ENCODE assay signal across 30 mouse cellular contexts in genomic region chr2:149931111-149931510, GRCm38 (mm10).
DNase-seq lines count a peak whose midpoint lies in the region; ATAC-seq and TF ChIP-seq lines count a peak whose summit lies in the region.
"Had no signal": no experiment of that assay in that cellular context is flagged by ENCODE, and none has a peak within 500 bp of the region (broad histone marks: within the 10 kb centered on the region; RNA-seq: fewer than 3 reads in every experiment).

No protein-coding gene starts in this region.

- H3K9me3 ChIP-seq in hindbrain, embryonic 10.5 days, result no peaks in the 10 kb centered on the region
- no peaks in the 10 kb centered on the region for H3K9me3 ChIP-seq in hindbrain, postnatal 0 days (ENCODE audit: low read length)
- no peaks in the 10 kb centered on the region for H3K9me3 ChIP-seq in limb, embryonic 10.5 days (replicated peaks)
- H3K9me3 ChIP-seq: embryonic facial prominence, embryonic 15.5 days; forebrain, embryonic 12.5 days; hindbrain, embryonic 13.5 days; midbrain, embryonic 15.5 days; neural tube, embryonic 15.5 days had no signal

- no peaks in the 10 kb centered on the region for H3K36me3 ChIP-seq in hindbrain, embryonic 10.5 days
- no peaks in the 10 kb centered on the region for H3K36me3 ChIP-seq in hindbrain, postnatal 0 days (ENCODE audit: insufficient read depth, low read length)
- H3K36me3 ChIP-seq in limb, embryonic 10.5 days, result no peaks in the 10 kb centered on the region
- H3K36me3 ChIP-seq: embryonic facial prominence, embryonic 15.5 days; forebrain, embryonic 12.5 days; hindbrain, embryonic 13.5 days; midbrain, embryonic 15.5 days; neural tube, embryonic 15.5 days had no signal

- no peak for TF ChIP-seq CTCF in hindbrain, postnatal 0 days (IDR thresholded peaks at IDR 0.05; ENCODE audit: low read depth)

- H3K27me3 ChIP-seq in hindbrain, embryonic 10.5 days (ENCODE audit: insufficient read depth, poor library complexity, severe bottlenecking), result no peaks in the 10 kb centered on the region
- H3K27me3 ChIP-seq in hindbrain, postnatal 0 days (ENCODE audit: insufficient read depth, low read length), result no peaks in the 10 kb centered on the region
- no peaks in the 10 kb centered on the region for H3K27me3 ChIP-seq in limb, embryonic 10.5 days (ENCODE audit: low read depth, poor library complexity, severe bottlenecking)
- H3K27me3 ChIP-seq: embryonic facial prominence, embryonic 15.5 days; forebrain, embryonic 12.5 days; hindbrain, embryonic 13.5 days; midbrain, embryonic 15.5 days; neural tube, embryonic 15.5 days had no signal

- 56% methylated on average over 2 of the region's 2 CpGs for WGBS in hindbrain, embryonic 10.5 days
- 75% methylated on average over 2 of the region's 2 CpGs for WGBS in hindbrain, postnatal 0 days
- WGBS in limb, embryonic 10.5 days, result 43% methylated on average over 2 of the region's 2 CpGs

- peak; percentile 41 for DNase-seq in adrenal gland, adult 2 months
- no peak for DNase-seq in adrenal gland, postnatal 10 days
- DNase-seq in hindbrain, embryonic 10.5 days (ENCODE audit: low spot score), result peak; percentile 20
- no peak for DNase-seq in hindbrain, postnatal 0 days (ENCODE audit: low spot score)
- peak; percentile 20 for DNase-seq in embryo, embryonic 11 days
- peak; percentile 38 for DNase-seq in limb, embryonic 10.5 days (ENCODE audit: low spot score)
- no peak for DNase-seq in Muller cell, postnatal 12 days (ENCODE audit: inconsistent ontology term)
- DNase-seq in spleen, adult 12 weeks (ENCODE audit: low spot score), result no peak
- DNase-seq: cerebellum, adult 11 months; forebrain, postnatal 0 days; gastrocnemius, postnatal 36 days; heart, adult 18-20 months; heart, postnatal 36 days; kidney, adult 18-20 months; kidney, postnatal 36 days; liver; lung, adult 2 months; lung, postnatal 10 days; right cerebral cortex, postnatal 25 days; thymus, adult 18-20 months; thymus, postnatal 25 days had no signal

- no peak for ATAC-seq in hindbrain, postnatal 0 days
- ATAC-seq: forebrain, postnatal 0 days; midbrain, embryonic 15.5 days had no signal

- H3K9ac ChIP-seq in hindbrain, postnatal 0 days (replicated peaks; ENCODE audit: low read length), result no peak overlapping the region
- H3K9ac ChIP-seq: embryonic facial prominence, embryonic 15.5 days; forebrain, embryonic 12.5 days; forebrain, postnatal 0 days; hindbrain, embryonic 13.5 days; liver, embryonic 14.5 days; midbrain, embryonic 15.5 days; neural tube, embryonic 15.5 days had no signal

- no peak overlapping the region for H3K27ac ChIP-seq in hindbrain, embryonic 10.5 days
- H3K27ac ChIP-seq in hindbrain, postnatal 0 days, result no peak overlapping the region
- H3K27ac ChIP-seq in limb, embryonic 10.5 days, result peak overlapping the region; percentile 39; the same call in 1 of the 2 replicates
- H3K27ac ChIP-seq: embryonic facial prominence, embryonic 15.5 days; forebrain, embryonic 12.5 days; hindbrain, embryonic 13.5 days; liver, embryonic 14.5 days; macrophage; midbrain, embryonic 15.5 days; neural tube, embryonic 15.5 days; stomach, postnatal 0 days had no signal

- H3K4me2 ChIP-seq in hindbrain, postnatal 0 days (ENCODE audit: low read depth, low read length), result no peak overlapping the region
- H3K4me2 ChIP-seq: embryonic facial prominence, embryonic 15.5 days; forebrain, embryonic 12.5 days; heart, embryonic 11.5 days; hindbrain, embryonic 13.5 days; midbrain, embryonic 15.5 days; neural tube, embryonic 15.5 days had no signal

- H3K4me3 ChIP-seq in hindbrain, embryonic 10.5 days, result no peak overlapping the region
- no peak overlapping the region for H3K4me3 ChIP-seq in hindbrain, postnatal 0 days (ENCODE audit: low read length)
- no peak overlapping the region for H3K4me3 ChIP-seq in limb, embryonic 10.5 days
- H3K4me3 ChIP-seq: embryonic facial prominence, embryonic 15.5 days; forebrain, embryonic 12.5 days; hindbrain, embryonic 13.5 days; midbrain, embryonic 15.5 days; neural tube, embryonic 15.5 days had no signal

- H3K4me1 ChIP-seq in hindbrain, embryonic 10.5 days (replicated peaks), result peaks cover 22% of the 10 kb centered on the region
- no peaks in the 10 kb centered on the region for H3K4me1 ChIP-seq in hindbrain, postnatal 0 days (ENCODE audit: insufficient read depth, low read length)
- peaks cover 33% of the 10 kb centered on the region for H3K4me1 ChIP-seq in limb, embryonic 10.5 days
- H3K4me1 ChIP-seq: embryonic facial prominence, embryonic 15.5 days had no signal

Comparison
In these comparisons a context has a peak if more than half of its experiments do, and no peak if none do; other contexts are left out.
1. DNase-seq: peak in adrenal gland, adult 2 months (single experiment), hindbrain, embryonic 10.5 days (single experiment), embryo, embryonic 11 days (single experiment) and limb, embryonic 10.5 days (single experiment); none in adrenal gland, postnatal 10 days (single experiment), hindbrain, postnatal 0 days (single experiment), Muller cell, postnatal 12 days (single experiment) and spleen, adult 12 weeks (single experiment).